Mouse (Mus musculus): ENCODE data around the gene Rbm39. TPM values are rescaled to one million over a fixed set of nuclear protein-coding genes. Genes with fewer than 3 reads are reported as not detected.
"Not testable (repeated sequence)": the region's sequence is repeated elsewhere in the genome, so short reads cannot be mapped to it uniquely, and the experiment has no call there.

The Rbm39 gene
- total RNA-seq, 2 experiments from 2014 or later = 223 to 344 TPM

GRCm38 (mm10) chr2:156126992-156127391 is 53.0 kb downstream of the Rbm39 start, which contains the start of gene Gm28036:
Gene Gm28036 (minus strand): TSS chr2:156127092.
- intact Hi-C loops (cut with DNase I) = no loop called here
- DNase-seq (ENCODE audit: low spot score in 2 of 2) = no peak

GRCm38 (mm10) chr2:156123731-156124130 is 56.3 kb downstream of the Rbm39 start:
- intact Hi-C loops (cut with DNase I) = no loop called here
- no peak for DNase-seq (ENCODE audit: low spot score in 2 of 2)

GRCm38 (mm10) chr2:156119566-156119965 is 60.5 kb downstream of the Rbm39 start:
- no peak for DNase-seq (ENCODE audit: low spot score in 2 of 2)
- intact Hi-C loops (cut with DNase I) = no loop called here

- intact Hi-C loops (cut with DNase I); DNase-seq (ENCODE audit: low spot score in 2 of 2): not testable (repeated sequence)
These were observed 68.0 kb downstream of the Rbm39 start for GRCm38 (mm10) chr2:156112080-156112423.

- DNase-seq (ENCODE audit: low spot score in 2 of 2) = peak; percentile 91 to 92
- intact Hi-C loops (cut with DNase I) = no loop called here
These were observed 68.5 kb downstream of the Rbm39 start, which contains the start of the genes Cpne1 and Rbm12 for GRCm38 (mm10) chr2:156111358-156112079. Gene Cpne1 (minus strand): TSS chr2:156111965. Gene Rbm12 (minus strand): TSS chr2:156111978.

- intact Hi-C loops (cut with DNase I) = no loop called here
- peak; percentile 17 to 21 for DNase-seq (ENCODE audit: low spot score in 2 of 2)
These were observed 69.2 kb downstream of the Rbm39 start for GRCm38 (mm10) chr2:156110627-156111357.

Other genes starting within 250 kb of the Rbm39 start
- gene Uqcc1, start 249.9 kb downstream of the Rbm39 start, total RNA-seq (2021) = 10 to 100 TPM; 66.0 to 70.6 TPM
- gene Gm15557, start 239.5 kb downstream of the Rbm39 start, total RNA-seq (2021) = not detected
- gene Gdf5, start 234.9 kb downstream of the Rbm39 start, total RNA-seq (2021) = under 1 TPM in 1 of 2 experiments, not detected in 1; 0.27 TPM
- gene Cep250, start 223.8 kb downstream of the Rbm39 start, total RNA-seq (2021) = 10 to 100 TPM; 18.3 to 20.4 TPM
- 1 to 10 TPM; 1.5 to 1.6 TPM for gene 6430550D23Rik, start 172.3 kb downstream of the Rbm39 start, total RNA-seq (2021)
- 100 to 1,000 TPM; 195 to 222 TPM for gene Ergic3, start 172.2 kb downstream of the Rbm39 start, total RNA-seq (2021)
- gene Fer1l4, start 127.3 kb downstream of the Rbm39 start, total RNA-seq (2021) = not detected
- 1 to 10 TPM; 3.9 to 4.5 TPM for gene Spag4, start 115.1 kb downstream of the Rbm39 start, total RNA-seq (2021)
- 10 to 100 TPM; 21.7 to 29.5 TPM for gene Cpne1, start 68.3 kb downstream of the Rbm39 start, total RNA-seq (2021)
- gene Rbm12, start 68.3 kb downstream of the Rbm39 start, total RNA-seq (2021) = 10 to 100 TPM; 22.3 to 26.9 TPM
- 10 to 100 TPM; 19.2 to 22.8 TPM for gene Gm28036, start 53.1 kb downstream of the Rbm39 start, total RNA-seq (2021)
- gene Romo1, start 36.2 kb downstream of the Rbm39 start, total RNA-seq (2021) = 100 to 1,000 TPM; 143 to 169 TPM
- 10 to 100 TPM; 39.2 to 40.4 TPM for gene Nfs1, start 36.1 kb downstream of the Rbm39 start, total RNA-seq (2021)
- gene Phf20, start 16.2 kb upstream of the Rbm39 start, total RNA-seq (2021) = 10 to 100 TPM; 68.9 to 77.7 TPM
- 1 to 10 TPM; 4.9 to 7.2 TPM for gene Cnbd2, start 132.1 kb upstream of the Rbm39 start, total RNA-seq (2021)
- gene Scand1, start 132.5 kb upstream of the Rbm39 start, total RNA-seq (2021) = 100 to 1,000 TPM in 1 of 2 experiments, 10 to 100 TPM in 1; 86.2 to 105 TPM
- gene Epb41l1, start 240.7 kb upstream of the Rbm39 start, total RNA-seq (2021) = 100 to 1,000 TPM; 346 to 360 TPM